27 mouse cellular contexts compared by ENCODE assay signal in the genomic region with DNA sequence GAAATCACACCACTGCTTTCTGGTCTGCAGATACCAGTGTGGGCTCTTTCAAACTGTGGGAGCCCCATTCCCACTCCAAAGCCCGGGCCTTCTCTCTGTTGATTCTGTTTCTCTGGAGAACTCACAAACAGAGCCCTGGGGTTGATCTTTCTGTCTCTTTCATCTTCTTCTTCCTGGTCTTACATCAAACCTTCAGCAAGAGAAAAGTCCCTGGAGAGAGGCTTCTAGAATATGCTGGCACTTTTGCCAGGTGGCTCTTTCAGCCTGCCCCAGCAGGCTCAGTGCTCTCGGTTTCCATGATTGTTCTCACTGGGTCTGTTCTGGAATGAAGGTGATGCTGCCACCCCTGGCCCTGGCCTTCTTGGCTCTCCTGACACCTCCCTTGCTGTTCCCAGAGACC. TPM values are rescaled to one million over a fixed set of nuclear protein-coding genes. Genes with fewer than 3 reads are reported as not detected.
DNase-seq lines count a peak whose midpoint lies in the region; ATAC-seq and TF ChIP-seq lines count a peak whose summit lies in the region.
"Had no signal": no experiment of that assay in that cellular context is flagged by ENCODE, and none has a peak within 500 bp of the region (broad histone marks: within the 10 kb centered on the region; RNA-seq: fewer than 3 reads in every experiment).

No protein-coding gene starts in this region.

- TF ChIP-seq CTCF in testis, adult 2 months (IDR thresholded peaks at IDR 0.05; ENCODE audit: control insufficient read depth, insufficient read depth, insufficient replicate concordance, low read depth, low read length), result no peak

- TF ChIP-seq POLR2A in testis, adult 2 months (IDR thresholded peaks at IDR 0.05; ENCODE audit: control insufficient read depth, low read depth, low read length), result no peak

- peaks cover 38% of the 10 kb centered on the region for H3K4me1 ChIP-seq in forebrain, embryonic 12.5 days
- peaks cover 35% of the 10 kb centered on the region for H3K4me1 ChIP-seq in forebrain, embryonic 15.5 days
- peaks cover 42% of the 10 kb centered on the region for H3K4me1 ChIP-seq in hindbrain, embryonic 10.5 days (replicated peaks)
- peaks cover 6% of the 10 kb centered on the region for H3K4me1 ChIP-seq in hindbrain, embryonic 11.5 days (replicated peaks; ENCODE audit: control insufficient read depth, insufficient read depth, low read length)
- peaks cover 9% of the 10 kb centered on the region for H3K4me1 ChIP-seq in testis, adult 2 months (ENCODE audit: control insufficient read depth, insufficient read depth, low read length)
- H3K4me1 ChIP-seq in midbrain, embryonic 10.5 days, result peaks cover 31% of the 10 kb centered on the region

- H3K4me3 ChIP-seq in forebrain, embryonic 12.5 days (replicated peaks), result no peak overlapping the region
- no peak overlapping the region for H3K4me3 ChIP-seq in forebrain, embryonic 15.5 days
- no peak overlapping the region for H3K4me3 ChIP-seq in hindbrain, embryonic 10.5 days
- H3K4me3 ChIP-seq in hindbrain, embryonic 11.5 days (ENCODE audit: low read depth, low read length), result no peak overlapping the region
- H3K4me3 ChIP-seq in testis, adult 2 months (ENCODE audit: control insufficient read depth, low read depth, low read length), result peak overlapping the region; percentile 91
- H3K4me3 ChIP-seq in midbrain, embryonic 10.5 days, result no peak overlapping the region
- H3K4me3 ChIP-seq: embryonic facial prominence, embryonic 12.5 days; embryonic facial prominence, embryonic 15.5 days; heart, embryonic 12.5 days; heart, embryonic 15.5 days; hindbrain, embryonic 13.5 days; intestine, embryonic 15.5 days had no signal

- no peak for ATAC-seq in forebrain, embryonic 12.5 days (ENCODE audit: low FRiP score)
- ATAC-seq in forebrain, embryonic 15.5 days (replicated peaks), result no peak
- ATAC-seq in hindbrain, embryonic 11.5 days (ENCODE audit: low FRiP score), result no peak
- ATAC-seq: hindbrain, embryonic 16.5 days; intestine, embryonic 15.5 days; Patski had no signal

- H3K9me3 ChIP-seq in forebrain, embryonic 12.5 days, result no peaks in the 10 kb centered on the region
- no peaks in the 10 kb centered on the region for H3K9me3 ChIP-seq in forebrain, embryonic 15.5 days
- no peaks in the 10 kb centered on the region for H3K9me3 ChIP-seq in hindbrain, embryonic 10.5 days
- H3K9me3 ChIP-seq in hindbrain, embryonic 11.5 days (ENCODE audit: control insufficient read depth, low read length), result no peaks in the 10 kb centered on the region
- H3K9me3 ChIP-seq in midbrain, embryonic 10.5 days (replicated peaks), result no peaks in the 10 kb centered on the region
- H3K9me3 ChIP-seq: embryonic facial prominence, embryonic 12.5 days; embryonic facial prominence, embryonic 15.5 days; G1E; heart, embryonic 12.5 days; heart, embryonic 15.5 days; hindbrain, embryonic 13.5 days; intestine, embryonic 15.5 days had no signal

- H3K27ac ChIP-seq in forebrain, embryonic 12.5 days, result 0 out of 2 replicates have a peak overlapping the region, but pooled peaks have one; percentile 4
- H3K27ac ChIP-seq in forebrain, embryonic 15.5 days (replicated peaks), result no peak overlapping the region
- H3K27ac ChIP-seq in hindbrain, embryonic 10.5 days, result 0 out of 2 replicates have a peak overlapping the region, but pooled peaks have one; percentile 5
- no peak overlapping the region for H3K27ac ChIP-seq in hindbrain, embryonic 11.5 days (ENCODE audit: low read depth, low read length)
- H3K27ac ChIP-seq in testis, adult 2 months (ENCODE audit: control insufficient read depth, insufficient read depth, low read depth, low read length), result no peak overlapping the region
- H3K27ac ChIP-seq in midbrain, embryonic 10.5 days (replicated peaks), result no peak overlapping the region
- H3K27ac ChIP-seq: embryonic facial prominence, embryonic 12.5 days; embryonic facial prominence, embryonic 15.5 days; heart, embryonic 15.5 days; intestine, embryonic 15.5 days had no signal

- no peak for DNase-seq in hindbrain, embryonic 10.5 days (ENCODE audit: low spot score)
- DNase-seq in hindbrain, embryonic 11.5 days (ENCODE audit: low spot score), result no peak
- DNase-seq in testis, postnatal 14 days (ENCODE audit: low spot score), result no peak
- peak; percentile 52 for DNase-seq in naive thymus-derived CD4-positive, alpha-beta T cell, adult 2 months (ENCODE audit: low read depth)
- no peak for DNase-seq in midbrain, embryonic 10.5 days (ENCODE audit: low spot score)
- DNase-seq: adrenal gland, postnatal 10 days; adrenal gland, postnatal 36 days; cerebellum, adult 18-20 months; cerebellum, adult 9-11 months; cerebellum, postnatal 25 days; gastrocnemius, postnatal 25 days; heart, adult 18-20 months; heart, postnatal 10 days; heart, postnatal 4 days; kidney, adult 18-20 months had no signal

- H3K36me3 ChIP-seq in forebrain, embryonic 12.5 days (replicated peaks), result no peaks in the 10 kb centered on the region
- H3K36me3 ChIP-seq in forebrain, embryonic 15.5 days, result no peaks in the 10 kb centered on the region
- no peaks in the 10 kb centered on the region for H3K36me3 ChIP-seq in hindbrain, embryonic 10.5 days
- H3K36me3 ChIP-seq in hindbrain, embryonic 11.5 days (ENCODE audit: control insufficient read depth, insufficient read depth, low read length), result no peaks in the 10 kb centered on the region
- H3K36me3 ChIP-seq in testis, adult 2 months (ENCODE audit: control insufficient read depth, insufficient read depth, low read length), result no peaks in the 10 kb centered on the region
- H3K36me3 ChIP-seq in midbrain, embryonic 10.5 days, result no peaks in the 10 kb centered on the region
- H3K36me3 ChIP-seq: embryonic facial prominence, embryonic 15.5 days; G1E; heart, embryonic 12.5 days; heart, embryonic 15.5 days; hindbrain, embryonic 13.5 days; intestine, embryonic 15.5 days had no signal

- no peaks in the 10 kb centered on the region for H3K27me3 ChIP-seq in forebrain, embryonic 12.5 days
- H3K27me3 ChIP-seq in forebrain, embryonic 15.5 days, result no peaks in the 10 kb centered on the region
- no peaks in the 10 kb centered on the region for H3K27me3 ChIP-seq in hindbrain, embryonic 10.5 days (ENCODE audit: insufficient read depth, poor library complexity, severe bottlenecking)
- H3K27me3 ChIP-seq in hindbrain, embryonic 11.5 days (ENCODE audit: control insufficient read depth, insufficient read depth, low read length), result no peaks in the 10 kb centered on the region
- H3K27me3 ChIP-seq in testis, adult 2 months (ENCODE audit: control insufficient read depth, insufficient read depth, low read length), result no peaks in the 10 kb centered on the region
- no peaks in the 10 kb centered on the region for H3K27me3 ChIP-seq in midbrain, embryonic 10.5 days (ENCODE audit: low read depth, poor library complexity, severe bottlenecking)
- H3K27me3 ChIP-seq: embryonic facial prominence, embryonic 12.5 days; embryonic facial prominence, embryonic 15.5 days; heart, embryonic 12.5 days; heart, embryonic 15.5 days; hindbrain, embryonic 13.5 days; intestine, embryonic 15.5 days; Patski had no signal

- WGBS in forebrain, embryonic 12.5 days, result 72% methylated on average over 2 of the region's 2 CpGs
- 80% methylated on average over 2 of the region's 2 CpGs for WGBS in forebrain, embryonic 15.5 days
- 79% methylated on average over 2 of the region's 2 CpGs for WGBS in hindbrain, embryonic 10.5 days
- 68% methylated on average over 2 of the region's 2 CpGs for WGBS in hindbrain, embryonic 11.5 days
- WGBS in midbrain, embryonic 10.5 days, result 87% methylated on average over 2 of the region's 2 CpGs

- no peak overlapping the region for H3K9ac ChIP-seq in forebrain, embryonic 12.5 days
- no peak overlapping the region for H3K9ac ChIP-seq in forebrain, embryonic 15.5 days (replicated peaks)
- H3K9ac ChIP-seq in hindbrain, embryonic 11.5 days (ENCODE audit: low read depth, low read length), result no peak overlapping the region
- H3K9ac ChIP-seq: embryonic facial prominence, embryonic 12.5 days; embryonic facial prominence, embryonic 15.5 days; heart, embryonic 12.5 days; heart, embryonic 15.5 days; hindbrain, embryonic 13.5 days; intestine, embryonic 15.5 days had no signal

- no peak overlapping the region for H3K4me2 ChIP-seq in forebrain, embryonic 12.5 days
- no peak overlapping the region for H3K4me2 ChIP-seq in forebrain, embryonic 15.5 days (replicated peaks)
- no peak overlapping the region for H3K4me2 ChIP-seq in hindbrain, embryonic 11.5 days (replicated peaks; ENCODE audit: low read depth, low read length)
- H3K4me2 ChIP-seq: embryonic facial prominence, embryonic 12.5 days; embryonic facial prominence, embryonic 15.5 days; heart, embryonic 12.5 days; heart, embryonic 15.5 days; hindbrain, embryonic 13.5 days; intestine, embryonic 15.5 days had no signal

RNA-seq across cellular contexts. Expression of a gene that starts 1.3 kb away (rescaled TPM):
- polyA plus RNA-seq in forebrain, embryonic 12.5 days (2016; fragmentation: Nextera tagmentation; extraction: Ambion mirVana), result 0.32 and 0.41 TPM in 2 replicates
- 0.09 TPM in 1 of 2 replicates, not detected in the other for polyA plus RNA-seq in forebrain, embryonic 15.5 days (2015; fragmentation: Nextera tagmentation; extraction: Ambion mirVana)
- 0.19 and 0.21 TPM in 2 replicates for polyA plus RNA-seq in hindbrain, embryonic 10.5 days (2016; fragmentation: Nextera tagmentation; extraction: Ambion mirVana)
- polyA plus RNA-seq in hindbrain, embryonic 11.5 days (2014; fragmentation: Nextera tagmentation; extraction: Ambion mirVana), result 0.37 and 0.42 TPM in 2 replicates
- polyA plus RNA-seq in testis, adult 2 months (2012; rRNA removed), result 274 and 283 TPM in 2 replicates
- polyA plus RNA-seq in midbrain, embryonic 10.5 days (2016; fragmentation: Nextera tagmentation; extraction: Ambion mirVana), result 0.06 and 0.21 TPM in 2 replicates
- polyA plus RNA-seq: G1E had no signal

RNA-seq across cellular contexts. Expression of a gene that starts 11.9 kb away (rescaled TPM):
- polyA plus RNA-seq in forebrain, embryonic 12.5 days (2016; fragmentation: Nextera tagmentation; extraction: Ambion mirVana), result 47.0 and 48.0 TPM in 2 replicates
- polyA plus RNA-seq in forebrain, embryonic 15.5 days (2015; fragmentation: Nextera tagmentation; extraction: Ambion mirVana), result 69.4 and 75.2 TPM in 2 replicates
- polyA plus RNA-seq in hindbrain, embryonic 10.5 days (2016; fragmentation: Nextera tagmentation; extraction: Ambion mirVana), result 28.6 and 36.3 TPM in 2 replicates
- polyA plus RNA-seq in hindbrain, embryonic 11.5 days (2014; fragmentation: Nextera tagmentation; extraction: Ambion mirVana), result 39.5 and 41.2 TPM in 2 replicates
- 81.7 and 94.1 TPM in 2 replicates for polyA plus RNA-seq in testis, adult 2 months (2012; rRNA removed)
- 29.0 and 32.1 TPM in 2 replicates for polyA plus RNA-seq in midbrain, embryonic 10.5 days (2016; fragmentation: Nextera tagmentation; extraction: Ambion mirVana)
- polyA plus RNA-seq: G1E had no signal

RNA-seq across cellular contexts. Expression of a gene that starts 53.6 kb away (rescaled TPM):
- polyA plus RNA-seq in forebrain, embryonic 12.5 days (2016; fragmentation: Nextera tagmentation; extraction: Ambion mirVana), result 17.1 and 19.6 TPM in 2 replicates
- 17.0 and 17.4 TPM in 2 replicates for polyA plus RNA-seq in forebrain, embryonic 15.5 days (2015; fragmentation: Nextera tagmentation; extraction: Ambion mirVana)
- polyA plus RNA-seq in hindbrain, embryonic 10.5 days (2016; fragmentation: Nextera tagmentation; extraction: Ambion mirVana), result 18.9 and 21.6 TPM in 2 replicates
- 9.8 and 9.9 TPM in 2 replicates for polyA plus RNA-seq in hindbrain, embryonic 11.5 days (2014; fragmentation: Nextera tagmentation; extraction: Ambion mirVana)
- polyA plus RNA-seq in testis, adult 2 months (2012; rRNA removed), result 3.7 and 3.9 TPM in 2 replicates
- 20.4 and 23.6 TPM in 2 replicates for polyA plus RNA-seq in midbrain, embryonic 10.5 days (2016; fragmentation: Nextera tagmentation; extraction: Ambion mirVana)

RNA-seq across cellular contexts. Expression of a gene that starts 58.3 kb away (rescaled TPM):
- 1.2 TPM in 2 replicates for polyA plus RNA-seq in forebrain, embryonic 12.5 days (2016; fragmentation: Nextera tagmentation; extraction: Ambion mirVana)
- polyA plus RNA-seq in forebrain, embryonic 15.5 days (2015; fragmentation: Nextera tagmentation; extraction: Ambion mirVana), result 2.6 TPM in 2 replicates
- polyA plus RNA-seq in hindbrain, embryonic 10.5 days (2016; fragmentation: Nextera tagmentation; extraction: Ambion mirVana), result 1.8 and 2.0 TPM in 2 replicates
- polyA plus RNA-seq in hindbrain, embryonic 11.5 days (2014; fragmentation: Nextera tagmentation; extraction: Ambion mirVana), result 1.9 and 2.7 TPM in 2 replicates
- 22.7 and 23.3 TPM in 2 replicates for polyA plus RNA-seq in testis, adult 2 months (2012; rRNA removed)
- 0.68 and 1.7 TPM in 2 replicates for polyA plus RNA-seq in midbrain, embryonic 10.5 days (2016; fragmentation: Nextera tagmentation; extraction: Ambion mirVana)

Comparison
In these comparisons a context has a peak if more than half of its experiments do, and no peak if none do; other contexts are left out.
1. H3K27ac ChIP-seq: peak in forebrain, embryonic 12.5 days (single experiment) and hindbrain, embryonic 10.5 days (single experiment); none in forebrain, embryonic 15.5 days (single experiment), hindbrain, embryonic 11.5 days (single experiment), testis, adult 2 months (single experiment) and midbrain, embryonic 10.5 days (single experiment).
2. RNA of a gene that starts 1.3 kb away (polyA plus RNA-seq): 274 to 283 TPM in testis, adult 2 months; 0.32 to 0.41 TPM in forebrain, embryonic 12.5 days, 0.37 to 0.42 TPM in hindbrain, embryonic 11.5 days, 0.06 to 0.21 TPM in midbrain, embryonic 10.5 days, 0.19 to 0.21 TPM in hindbrain, embryonic 10.5 days and 0.09 TPM in forebrain, embryonic 15.5 days; every median in the first group is over 100 times any median in the second.